Mouse (Mus musculus) urinary bladder, postnatal 36 days (tissue): Measurements from ENCODE around the gene Alox12e.
"Not testable (repeated sequence)": the region's sequence is repeated elsewhere in the genome, so short reads cannot be mapped to it uniquely, and the experiment has no call there.

ENCODE experiments used
- DNase-seq, 2 experiments: peaks; one replicate each; pipeline ENCODE4 v3.0.0; 2022; ENCODE audit warnings: low spot score in 2 of 2, mixed read lengths in 1 of 2

The Alox12e gene

GRCm38 (mm10) chr11:70322528-70322927 lies at the start of gene Alox12e:
Gene Alox12e, minus strand, starts transcription at chr11:70322628.
- DNase-seq = no peak

GRCm38 (mm10) chr11:70368626-70369025 lies 46.2 kb upstream of the Alox12e start:
- DNase-seq = not testable (repeated sequence)

GRCm38 (mm10) chr11:70367701-70368100 lies 45.3 kb upstream of the Alox12e start:
- not testable (repeated sequence) for DNase-seq

GRCm38 (mm10) chr11:70351868-70352267 lies 29.4 kb upstream of the Alox12e start, which contains the start of gene Alox15:
Gene Alox15, minus strand, starts transcription at chr11:70352031.
- no peak for DNase-seq

GRCm38 (mm10) chr11:70348630-70349029 lies 26.2 kb upstream of the Alox12e start:
- no peak for DNase-seq

- DNase-seq = no peak
These were observed 25.4 kb upstream of the Alox12e start for GRCm38 (mm10) chr11:70347861-70348260.

- no peak for DNase-seq
These were observed 23.1 kb upstream of the Alox12e start for GRCm38 (mm10) chr11:70345546-70345945.

GRCm38 (mm10) chr11:70345061-70345460 lies 22.6 kb upstream of the Alox12e start:
- DNase-seq = no peak

GRCm38 (mm10) chr11:70339481-70339880 lies 17.1 kb upstream of the Alox12e start:
- no peak for DNase-seq

GRCm38 (mm10) chr11:70334477-70334876 lies 12.0 kb upstream of the Alox12e start:
- DNase-seq = peak; percentile 49 to 57

GRCm38 (mm10) chr11:70324726-70325125 lies 2.3 kb upstream of the Alox12e start:
- DNase-seq = no peak

- peak in 1 of 2 experiments; percentile 42 for DNase-seq
These were observed 764 bp downstream of the Alox12e start for GRCm38 (mm10) chr11:70321664-70322063.

- no peak for DNase-seq
These were observed 2.8 kb downstream of the Alox12e start for GRCm38 (mm10) chr11:70319614-70320013.

- peak in 1 of 2 experiments; percentile 9 for DNase-seq
These were observed 8.6 kb downstream of the Alox12e start for GRCm38 (mm10) chr11:70313833-70314232.

GRCm38 (mm10) chr11:70309341-70309740 lies 13.1 kb downstream of the Alox12e start:
- peak in 1 of 2 experiments; percentile 25 for DNase-seq

- DNase-seq = no peak
These were observed 14.1 kb downstream of the Alox12e start for GRCm38 (mm10) chr11:70308296-70308695.

- no peak for DNase-seq
These were observed 16.3 kb downstream of the Alox12e start for GRCm38 (mm10) chr11:70306159-70306558.

- DNase-seq = no peak
These were observed 20.1 kb downstream of the Alox12e start for GRCm38 (mm10) chr11:70302293-70302692.

GRCm38 (mm10) chr11:70297836-70298454 lies 24.5 kb downstream of the Alox12e start:
- DNase-seq = no peak

- no peak for DNase-seq
These were observed 25.0 kb downstream of the Alox12e start for GRCm38 (mm10) chr11:70297405-70297804.

GRCm38 (mm10) chr11:70293881-70294280 lies 28.5 kb downstream of the Alox12e start:
- DNase-seq = no peak

- no peak for DNase-seq
These were observed 31.2 kb downstream of the Alox12e start for GRCm38 (mm10) chr11:70291235-70291634.

GRCm38 (mm10) chr11:70289236-70289635 lies 33.2 kb downstream of the Alox12e start:
- DNase-seq = peak in 1 of 2 experiments; percentile 32

- DNase-seq = peak; percentile 65 to 68
These were observed 34.3 kb downstream of the Alox12e start for GRCm38 (mm10) chr11:70288102-70288501.
